Mouse (Mus musculus) layer of hippocampus, postnatal 36 days (tissue): Measurements from ENCODE around the gene Fbxw16. TPM values are rescaled to one million over a fixed set of nuclear protein-coding genes. Genes with fewer than 3 reads are reported as not detected.
"Not testable (repeated sequence)": the region's sequence is repeated elsewhere in the genome, so short reads cannot be mapped to it uniquely, and the experiment has no call there.

Experiments used
- DNase-seq, 2 experiments: peaks; one replicate each; pipeline ENCODE4 v3.0.0; 2022
- total RNA-seq, 2 experiments: library from RNA; stranded (reverse); gene quantifications; 2 replicates each; pipeline ENCODE4 v1.2.3; 2021

Gene Fbxw16
- total RNA-seq: not detected

DNA sequence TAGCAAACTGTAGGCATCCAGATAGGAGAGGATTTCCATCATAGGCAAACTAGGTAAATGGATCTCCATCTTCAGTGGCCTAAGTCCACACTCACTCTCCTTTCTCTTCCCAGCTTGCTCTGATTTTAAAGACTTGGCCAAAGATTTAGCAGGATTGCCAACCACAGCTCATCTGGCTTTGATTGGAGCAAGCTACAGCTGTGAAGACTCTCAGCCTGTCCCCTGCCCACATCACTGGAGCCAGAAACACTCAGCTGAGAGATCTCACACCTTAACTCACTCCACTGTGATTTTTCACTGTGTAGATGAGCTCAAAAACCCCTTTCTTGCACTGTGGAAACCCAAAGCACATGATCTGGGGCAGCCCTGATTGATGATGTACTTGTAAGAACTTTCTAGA is at the start of gene Fbxw16:
TSS of gene Fbxw16 (minus strand) at position 101 of the 400 bp plus-strand sequence.
- no peak for DNase-seq

DNA sequence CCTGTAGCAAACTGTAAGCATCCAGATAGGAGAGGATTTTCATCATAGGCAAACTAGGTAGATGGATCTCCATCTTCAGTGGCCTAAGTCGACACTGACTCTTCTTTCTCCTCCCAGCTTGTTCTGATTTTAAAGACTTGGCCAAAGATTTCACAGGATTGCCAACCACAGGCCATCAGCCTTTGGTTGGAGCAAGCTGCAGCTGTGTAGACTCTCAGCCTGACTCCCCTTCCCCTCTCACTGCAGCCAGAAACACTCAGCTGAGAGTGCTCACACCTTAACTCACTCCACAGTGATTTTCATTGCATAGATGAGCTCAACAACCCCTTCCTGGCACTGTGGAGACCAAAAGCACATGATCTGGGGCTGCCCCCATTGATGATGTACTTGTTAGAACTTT is 46.8 kb upstream of the Fbxw16 start, which contains the start of gene Fbxw19:
TSS of gene Fbxw19 (minus strand) at position 101 of the 400 bp plus-strand sequence.
- DNase-seq: not testable (repeated sequence)

DNA sequence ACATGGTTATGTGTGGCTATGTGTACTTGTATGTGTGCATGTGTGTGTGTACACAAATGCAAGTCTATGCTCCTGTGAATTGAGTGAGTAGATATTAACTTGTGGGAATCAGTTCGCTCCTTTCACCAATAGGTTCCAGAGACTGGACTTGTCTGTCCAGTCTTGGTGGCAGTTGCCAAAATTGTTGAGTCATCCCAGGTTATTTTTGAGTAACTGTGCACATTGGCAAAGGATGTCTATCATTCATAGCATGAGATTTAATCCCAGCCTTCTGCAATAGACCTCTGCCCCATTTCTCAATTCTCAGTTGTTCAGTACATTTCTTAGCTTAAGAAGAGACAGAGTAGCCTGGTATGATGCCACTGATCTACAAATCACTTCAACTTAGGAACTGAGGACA is 16.0 kb downstream of the Fbxw16 start:
- no peak for DNase-seq

DNA sequence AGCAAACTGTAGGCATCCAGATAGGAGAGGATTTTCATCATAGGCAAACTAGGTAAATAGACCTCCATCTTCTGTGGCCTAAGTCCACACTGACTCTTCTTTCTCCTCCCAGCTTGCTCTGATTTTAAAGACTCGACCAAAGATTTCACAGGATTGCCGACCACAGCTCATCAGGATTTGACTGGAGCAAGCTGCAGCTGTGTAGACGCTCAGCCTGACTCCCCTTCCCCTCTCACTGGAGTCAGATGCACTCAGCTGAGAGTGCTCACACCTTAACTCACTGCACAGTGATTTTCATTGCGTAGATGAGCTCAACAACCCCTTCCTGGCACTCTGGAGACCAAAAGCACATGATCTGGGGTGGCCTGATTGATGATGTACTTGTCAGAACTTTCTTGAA is 44.7 kb downstream of the Fbxw16 start, which contains the start of gene Fbxw22:
TSS of gene Fbxw22 (minus strand) at position 101 of the 400 bp plus-strand sequence.
- not testable (repeated sequence) for DNase-seq

Other genes starting within 250 kb of the Fbxw16 start
- gene Fbxw20, start 214.4 kb downstream of the Fbxw16 start, total RNA-seq: not detected
- gene Fbxw14, start 161.5 kb downstream of the Fbxw16 start, total RNA-seq: not detected
- gene Fbxw28, start 109.5 kb downstream of the Fbxw16 start, total RNA-seq: not detected
- gene Fbxw22, start 44.8 kb downstream of the Fbxw16 start, total RNA-seq: not detected
- not detected for gene Fbxw19, start 46.7 kb upstream of the Fbxw16 start, total RNA-seq
- gene Fbxw15, start 119.1 kb upstream of the Fbxw16 start, total RNA-seq: not detected
- not detected for gene Fbxw24, start 176.9 kb upstream of the Fbxw16 start, total RNA-seq
- gene Fbxw25, start 215.5 kb upstream of the Fbxw16 start, total RNA-seq: not detected